Mouse (Mus musculus): ENCODE data around the gene Tbl1x.

- TF ChIP-seq EP300 (IDR thresholded peaks at IDR 0.05) (peak; percentile 23; the same call in 1 of the 2 replicates), CTCF (IDR thresholded peaks at IDR 0.05) (no peak)
These were observed 119.6 kb downstream of the Tbl1x start for GRCm38 (mm10) chrX:77630439-77630838.

Measured in lung, postnatal 0 days (tissue).